Mouse (Mus musculus) left cerebral cortex, postnatal 25 days (tissue): Measurements from ENCODE around the gene Gp1bb. TPM values are rescaled to one million over a fixed set of nuclear protein-coding genes. Genes with fewer than 3 reads are reported as not detected.
A peak's percentile ranks its signal among the peaks of the same experiment; 100 is the strongest.

ENCODE experiments used
- DNase-seq, 2 experiments: peaks; one replicate each; pipeline ENCODE4 v3.0.0; 2022; ENCODE audit warnings: low spot score in 2 of 2, mixed read lengths in 1 of 2
- intact Hi-C: fragments of 180-260 bp; cut with DNase I; formaldehyde crosslinking; loops from one replicate; pipeline ENCODE4 v1.15.1; 2025
- total RNA-seq, 2 experiments: library from RNA; stranded (reverse); gene quantifications; 2 replicates each; pipeline ENCODE4 v1.2.3; 2021

The Gp1bb gene
- total RNA-seq, 2 experiments from 2014 or later: 1.4 to 2.6 TPM

DNA sequence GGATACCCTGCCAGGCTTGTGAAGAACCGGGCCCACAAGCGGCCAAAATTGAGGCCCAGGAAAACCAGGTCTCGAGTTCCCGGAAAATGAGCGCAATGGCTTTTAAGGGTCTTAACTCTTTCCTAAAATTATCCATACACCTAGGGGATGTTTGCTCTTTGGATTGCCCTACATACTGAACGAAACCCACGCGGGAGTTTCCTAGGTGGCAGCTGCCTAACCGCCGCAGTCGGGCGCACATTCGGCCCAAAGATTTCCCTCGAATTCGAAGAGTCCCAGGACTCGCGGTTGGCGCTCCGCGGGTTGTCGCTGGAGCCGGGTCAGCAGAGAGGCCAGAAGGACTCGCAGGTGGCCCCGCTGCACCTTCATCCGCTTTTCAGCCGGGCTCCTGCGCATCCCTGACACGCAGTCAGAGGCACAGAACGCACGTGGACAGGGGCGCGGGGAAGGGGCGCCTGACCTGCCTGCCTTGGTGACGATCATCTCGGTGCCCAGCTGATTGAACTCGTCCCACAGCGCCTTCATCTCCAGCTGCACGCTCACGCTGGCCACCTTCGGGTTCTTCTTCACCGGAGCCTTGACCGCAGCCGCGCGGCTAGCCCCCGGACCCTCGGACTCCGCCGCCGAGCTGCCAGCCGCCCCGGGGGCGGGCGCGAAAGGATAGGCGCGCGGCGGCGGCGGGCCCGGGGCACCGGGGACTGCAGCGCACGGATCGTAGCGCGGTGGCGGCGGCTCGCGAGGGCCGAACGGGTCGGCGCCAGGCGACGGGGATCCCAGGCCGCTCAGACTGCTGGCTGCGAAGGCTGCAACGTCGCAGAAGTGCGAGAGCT is 35.9 kb downstream of the Gp1bb start:
- no peak for DNase-seq
- intact Hi-C loops: no loop called here

DNA sequence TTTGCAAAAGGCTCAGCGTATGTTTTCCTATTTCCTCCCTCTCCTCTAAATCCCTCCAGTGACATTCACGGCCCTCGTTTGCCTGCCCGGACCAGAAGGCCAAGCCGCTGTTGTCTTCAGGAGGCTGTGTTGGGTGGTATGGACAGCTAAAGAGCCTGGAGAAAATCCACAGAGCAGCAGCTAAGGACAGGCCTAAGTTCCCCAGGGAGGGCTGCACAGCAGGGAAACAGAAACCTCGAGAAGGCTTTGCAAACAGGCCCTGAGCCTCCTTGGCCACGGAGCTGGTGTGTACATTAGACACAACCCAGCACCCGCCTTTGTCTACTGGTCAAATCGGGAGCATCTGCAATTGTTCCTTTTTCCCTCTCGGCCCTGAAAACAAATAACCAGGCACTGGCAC is 36.5 kb downstream of the Gp1bb start:
- no peak for DNase-seq
- intact Hi-C loops: no loop called here

DNA sequence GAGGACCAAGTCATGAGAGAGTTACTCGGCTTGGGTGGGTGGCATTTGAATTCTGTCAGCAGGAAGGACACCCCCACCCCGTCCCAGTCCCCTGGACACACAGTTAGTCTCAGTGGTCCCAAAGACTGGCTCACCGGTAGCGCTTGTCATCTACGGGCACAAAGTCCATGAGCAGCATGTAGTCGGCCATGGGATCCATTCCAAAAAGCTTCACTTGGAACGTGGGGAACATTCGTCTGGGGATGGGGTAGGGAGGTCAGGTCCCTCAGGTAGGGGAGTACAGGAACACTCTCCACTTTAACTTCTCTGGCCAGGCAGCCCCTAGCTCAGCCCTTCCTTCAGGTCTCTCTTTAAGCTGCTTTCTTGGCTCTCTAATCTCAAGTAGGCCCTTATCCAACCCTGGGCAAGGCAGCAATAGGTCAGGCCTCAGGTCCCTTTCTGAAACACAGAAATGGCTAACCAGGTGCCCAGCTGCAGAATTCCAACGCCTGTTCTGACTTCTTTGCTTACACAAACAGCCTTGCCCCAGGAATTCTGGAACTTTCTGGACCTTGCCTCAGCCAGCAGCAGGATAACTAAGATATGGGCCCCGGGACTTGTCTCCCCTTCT is 37.2 kb downstream of the Gp1bb start:
- intact Hi-C loops: no loop called here

DNA sequence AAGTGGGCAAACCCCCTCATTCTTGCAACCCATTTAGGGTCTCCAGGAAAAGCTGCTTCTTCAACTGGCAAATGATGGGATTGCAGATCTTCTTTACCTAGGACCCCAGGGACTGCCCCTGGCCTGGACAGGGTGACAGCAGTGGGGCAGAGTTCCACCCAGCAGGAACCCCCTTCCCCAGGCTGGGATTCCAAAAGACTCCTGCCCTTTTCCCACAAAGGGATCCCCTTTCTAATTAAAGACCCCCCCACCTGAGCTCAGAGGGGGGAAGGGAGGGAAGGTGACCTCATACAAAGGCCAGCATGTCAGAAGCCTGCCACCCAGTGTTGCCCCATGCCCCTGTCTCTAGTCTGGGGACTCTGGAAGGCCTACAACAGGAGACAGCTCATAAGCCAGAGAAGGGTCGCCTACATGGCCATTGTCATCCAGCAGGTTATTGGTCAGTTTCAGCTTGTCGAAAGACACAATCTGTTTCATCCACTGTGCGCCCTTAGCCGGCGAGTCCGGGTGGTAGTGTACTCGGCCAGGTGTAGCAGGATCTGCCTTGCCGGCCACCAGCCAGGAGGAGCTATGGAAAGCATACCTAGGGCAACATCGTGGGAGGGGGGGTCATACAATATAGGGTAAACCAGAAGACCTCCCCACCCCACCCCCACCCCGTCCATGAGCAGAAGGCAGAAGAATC is 38.4 kb downstream of the Gp1bb start:
- no peak for DNase-seq
- intact Hi-C loops: no loop called here

More for the DNA sequence above, 37.2 kb downstream of the Gp1bb start:
- no peak for DNase-seq

DNA sequence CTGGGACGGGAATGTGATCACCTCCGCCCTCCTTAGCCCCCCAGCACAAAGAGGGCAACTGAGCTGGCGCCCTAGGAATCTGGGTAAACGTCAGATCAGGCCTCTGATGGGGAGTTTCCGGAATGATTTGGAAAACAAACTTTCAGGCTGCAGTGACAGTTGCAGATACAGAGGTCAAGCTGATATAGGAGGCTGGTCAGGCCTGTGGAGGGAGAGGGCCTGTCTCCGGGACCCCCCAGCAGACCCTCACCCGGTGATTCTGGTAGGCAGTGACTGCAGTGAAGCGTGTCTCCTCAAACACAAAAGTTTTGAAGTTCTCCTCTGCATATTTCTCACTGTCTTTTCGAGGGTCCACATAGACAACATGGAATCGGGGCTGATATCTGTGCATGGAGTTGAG is 39.0 kb downstream of the Gp1bb start:
- intact Hi-C loops: no loop called here
- no peak for DNase-seq

DNA sequence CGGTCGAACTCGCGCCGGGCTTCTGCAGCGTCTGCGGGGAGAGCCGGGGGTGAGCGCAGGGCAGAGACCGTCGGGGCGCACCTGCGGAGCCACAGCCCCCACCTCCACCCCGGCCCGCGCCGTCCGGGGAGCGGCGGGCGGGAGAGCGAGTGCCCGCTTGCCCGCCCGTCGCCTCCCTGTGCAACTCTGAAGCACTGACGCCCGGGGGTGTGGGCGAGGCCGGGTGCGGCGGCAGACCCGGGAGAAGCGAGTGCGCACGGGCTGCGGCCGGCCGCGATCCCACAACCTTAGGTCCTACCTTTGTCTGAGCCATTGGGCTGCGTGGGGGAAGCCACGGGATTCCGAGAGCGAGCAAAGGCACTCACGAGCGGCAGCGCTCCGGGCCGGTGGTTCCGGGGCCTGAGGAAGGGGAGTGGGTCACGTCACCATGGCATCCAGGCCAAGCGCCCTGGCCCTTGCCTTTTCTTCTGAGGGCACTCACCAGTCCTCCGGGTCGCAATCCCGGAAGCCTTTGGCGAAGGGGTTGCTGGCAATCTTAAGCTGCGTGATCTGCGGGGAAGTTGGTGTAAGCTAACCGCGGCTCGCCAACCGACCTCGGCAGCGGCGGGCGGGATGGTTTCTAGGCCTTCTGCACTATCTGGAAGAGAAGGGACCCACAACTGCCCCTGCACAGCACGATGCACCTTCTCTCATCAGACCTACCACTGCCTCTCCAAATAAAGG is 39.6 kb downstream of the Gp1bb start:
- intact Hi-C loops: no loop called here
- DNase-seq: no peak

DNA sequence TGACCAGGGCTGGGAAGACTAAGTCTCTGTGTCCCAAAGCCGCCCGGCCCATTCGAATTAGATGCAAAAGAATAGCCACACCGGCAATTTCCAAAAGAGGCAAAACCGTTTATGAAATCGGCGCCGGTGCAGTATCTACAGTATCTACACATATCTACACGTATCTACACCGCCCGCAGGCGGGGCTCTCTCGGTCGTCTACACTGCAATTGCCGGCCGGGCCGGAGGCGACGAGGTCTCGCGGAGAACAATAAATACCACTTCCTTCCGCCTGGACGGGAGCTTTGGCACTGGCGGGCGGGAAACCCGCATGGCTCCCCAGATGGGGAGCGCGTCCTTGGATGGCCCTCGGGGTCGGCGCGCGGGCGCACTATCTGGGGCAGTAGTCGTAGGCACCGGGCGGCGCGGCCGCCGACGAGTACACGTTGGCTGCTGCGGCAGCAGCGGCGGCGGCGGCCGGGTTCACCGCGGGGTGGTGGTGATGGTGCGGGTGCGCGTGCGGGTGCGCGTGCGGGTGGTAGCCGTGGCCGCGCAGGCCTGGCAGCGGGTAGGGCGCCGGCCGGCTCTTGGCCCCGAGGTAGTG is 40.5 kb downstream of the Gp1bb start:
- peak in 1 of 2 experiments; percentile 14 for DNase-seq
- intact Hi-C loops: no loop called here

DNA sequence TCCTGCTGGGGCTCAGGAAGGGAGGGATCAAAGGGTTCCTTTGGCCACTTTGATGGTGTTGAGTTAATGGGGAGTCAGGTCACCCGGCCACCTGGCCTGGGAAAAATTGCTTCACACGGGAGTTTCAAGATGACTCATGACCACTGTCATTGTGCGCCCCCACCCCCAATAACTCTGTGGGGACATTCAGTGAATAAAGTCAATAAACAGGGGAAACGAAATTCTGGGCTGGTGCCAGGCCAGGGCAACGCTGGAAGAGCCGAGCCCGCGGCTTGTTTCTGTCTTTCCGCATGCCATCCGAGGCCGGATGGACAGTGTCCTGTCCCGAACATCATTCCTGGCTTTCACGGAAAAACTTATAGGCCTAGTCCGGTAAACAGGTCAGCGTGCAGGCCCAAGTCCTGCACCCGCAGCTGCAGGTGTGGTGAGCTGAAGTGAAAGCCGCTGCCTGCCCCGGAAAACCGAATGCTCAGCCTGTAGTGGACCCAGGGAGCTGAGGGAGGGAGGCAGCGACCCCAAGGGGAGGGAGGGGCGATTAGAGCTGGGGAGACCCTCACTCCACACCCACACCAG is 41.1 kb downstream of the Gp1bb start:
- intact Hi-C loops: no loop called here
- DNase-seq: no peak

DNA sequence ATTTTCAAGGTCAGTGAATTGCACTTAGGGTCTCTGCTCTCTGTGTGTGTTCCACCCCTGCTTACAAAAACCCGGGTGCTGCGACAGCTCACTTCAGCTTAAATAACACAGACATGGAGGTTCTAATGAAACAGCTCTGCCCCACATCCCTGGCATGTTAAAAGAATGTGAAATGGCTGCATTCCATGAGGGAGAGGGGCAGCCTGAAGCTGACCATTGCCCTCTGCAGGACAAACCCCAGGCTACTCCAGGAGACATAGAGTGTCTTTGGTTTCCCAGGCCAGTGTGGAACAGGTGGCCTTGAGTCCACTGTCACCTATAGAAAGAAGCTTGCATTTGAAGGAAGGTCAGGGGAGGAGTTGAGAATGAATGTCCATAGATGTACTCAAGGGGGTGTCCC is 41.8 kb downstream of the Gp1bb start:
- DNase-seq: no peak
- intact Hi-C loops: no loop called here

DNA sequence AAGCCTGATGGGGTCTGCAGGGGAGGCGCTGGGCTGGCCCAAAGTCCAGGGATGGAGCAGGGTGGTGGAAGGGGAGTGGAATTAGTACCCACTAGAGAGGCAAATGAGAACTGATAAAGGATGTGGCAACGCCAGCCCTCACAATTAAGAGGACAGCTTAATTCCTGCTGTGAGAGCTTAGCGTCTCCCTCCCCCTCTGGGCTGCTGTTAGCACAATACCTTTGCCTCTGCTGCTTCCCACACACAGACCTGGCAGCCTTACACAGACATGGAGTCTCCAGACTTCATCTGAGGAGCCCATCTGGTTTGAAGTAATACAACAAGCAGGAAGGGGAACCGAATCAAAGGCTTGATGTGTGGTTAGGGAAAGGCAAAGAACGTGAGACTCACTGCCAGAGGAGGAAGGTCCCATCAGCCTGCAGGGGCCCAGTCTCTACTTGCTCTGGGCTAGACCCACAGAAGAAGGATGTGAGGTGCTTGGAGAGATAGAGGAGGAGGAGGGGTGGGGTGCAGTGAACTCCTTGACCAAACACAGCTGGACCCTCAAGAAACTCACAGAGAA is 44.5 kb downstream of the Gp1bb start:
- intact Hi-C loops: no loop called here
- DNase-seq: no peak

DNA sequence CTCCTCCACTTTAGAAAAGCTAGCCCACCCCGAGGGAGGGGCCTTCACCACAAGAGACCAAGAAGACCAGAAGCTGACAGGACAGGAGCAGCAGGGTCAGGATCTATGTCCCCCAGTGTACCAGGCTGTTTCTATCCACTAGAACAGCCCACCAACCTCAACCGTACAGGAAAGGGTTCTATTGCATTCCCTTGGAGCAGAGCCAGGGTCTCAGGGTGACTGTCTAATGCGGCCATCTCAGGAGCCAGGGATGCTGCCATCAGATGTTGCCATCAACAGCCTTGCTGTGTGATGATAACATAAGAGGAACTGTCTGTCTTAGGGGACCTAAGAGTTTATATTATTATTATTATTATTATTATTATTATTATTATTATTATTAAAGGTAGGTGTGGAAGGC is 45.1 kb downstream of the Gp1bb start:
- DNase-seq: no peak
- intact Hi-C loops: no loop called here

DNA sequence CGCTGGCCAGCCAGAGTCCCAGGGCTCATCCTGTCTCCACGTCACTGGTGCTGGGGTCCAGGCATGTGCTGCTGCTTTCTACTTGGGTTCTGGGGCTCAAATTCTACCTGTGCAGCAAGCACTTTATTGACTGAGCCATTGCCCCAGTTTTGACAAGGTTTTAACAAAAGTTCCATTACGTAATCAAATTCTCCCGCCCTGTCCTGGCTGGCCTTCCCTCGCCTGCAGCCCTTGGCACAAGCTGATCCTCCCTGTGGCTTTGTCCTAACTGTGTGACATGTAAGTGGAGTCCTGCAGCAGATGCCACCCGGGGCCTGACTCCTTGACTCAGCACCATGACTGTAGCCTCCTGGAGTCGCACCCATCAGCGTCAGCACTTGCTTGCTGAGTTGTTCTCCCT is 48.0 kb downstream of the Gp1bb start:
- DNase-seq: no peak
- intact Hi-C loops: no loop called here

Other genes with a start within 250 kb of the Gp1bb start
- gene Txnrd2, start 196.0 kb downstream of the Gp1bb start, total RNA-seq: 10 to 100 TPM; 24.6 to 25.3 TPM
- 10 to 100 TPM; 91.5 to 92.9 TPM for gene Comt, start 195.6 kb downstream of the Gp1bb start, total RNA-seq
- 1 to 10 TPM; 6.0 to 6.7 TPM for gene Gnb1l, start 123.7 kb downstream of the Gp1bb start, total RNA-seq
- gene Rtl10, start 123.5 kb downstream of the Gp1bb start, total RNA-seq: 1 to 10 TPM; 7.4 to 7.6 TPM
- 1 to 10 TPM in 1 of 2 experiments, under 1 TPM in 1; 0.96 to 1.5 TPM for gene Tbx1, start 31.7 kb downstream of the Gp1bb start, total RNA-seq
- gene Gm49601, start 4.0 kb upstream of the Gp1bb start, total RNA-seq: 100 to 1,000 TPM; 258 to 268 TPM
- gene Sept5, start 7.6 kb upstream of the Gp1bb start, total RNA-seq: 100 to 1,000 TPM; 961 to 977 TPM
- 10 to 100 TPM; 51.1 to 67.2 TPM for gene Cldn5, start 154.4 kb upstream of the Gp1bb start, total RNA-seq
- 10 to 100 TPM; 87.2 to 96.9 TPM for gene Ufd1, start 189.4 kb upstream of the Gp1bb start, total RNA-seq
- 1 to 10 TPM; 1.6 to 1.7 TPM for gene Cdc45, start 189.6 kb upstream of the Gp1bb start, total RNA-seq
- 10 to 100 TPM; 24.4 to 24.6 TPM for gene 2510002D24Rik, start 214.2 kb upstream of the Gp1bb start, total RNA-seq
- gene Gm28539, start 214.2 kb upstream of the Gp1bb start, total RNA-seq: 1 to 10 TPM in 1 of 2 experiments, under 1 TPM in 1; 0.98 to 1.7 TPM